Mouse (Mus musculus): ENCODE measurements around the gene Slc9a3r2.

DNA sequence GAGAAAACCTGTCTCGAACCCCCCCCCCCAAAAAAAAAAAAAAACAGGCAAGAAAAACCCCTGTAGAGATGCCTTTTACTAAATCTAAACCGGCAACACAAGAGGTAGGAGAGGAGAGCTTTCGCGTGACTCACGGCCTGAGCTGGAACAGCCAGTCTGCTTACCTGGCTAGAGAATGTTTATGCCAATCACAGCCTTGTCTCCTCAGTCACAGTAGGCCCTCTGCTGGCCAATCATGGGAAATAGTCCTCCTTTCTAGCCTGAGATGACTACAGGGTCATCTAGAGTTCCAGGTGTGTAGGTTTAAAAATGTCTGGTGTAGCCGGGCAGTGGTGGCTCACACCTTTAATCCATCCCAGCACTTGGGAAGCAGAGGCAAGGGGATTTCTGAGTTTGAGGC lies 17.3 kb upstream of the Slc9a3r2 start:
- TF ChIP-seq CTCF (conservative IDR thresholded peaks at IDR 0.05; ENCODE audit: low read length) (peak; percentile 60), POU5F1 (IDR thresholded peaks at IDR 0.05; ENCODE audit: borderline replicate concordance, low read length) (no peak), NANOG (IDR thresholded peaks at IDR 0.05; ENCODE audit: borderline replicate concordance, low read length) (no peak)

Measured in E14TG2a.4 (cell line).